Mouse (Mus musculus) embryonic facial prominence, embryonic 11.5 days (tissue): ENCODE results near the gene Bicc1. TPM values are rescaled to one million over a fixed set of nuclear protein-coding genes. Genes with fewer than 3 reads are reported as not detected.

Source experiments
- ATAC-seq: fragments of 200-750 bp; cut with Nextera tagmentation; replicated peaks from 2 replicates; pipeline ENCODE4 v1.8.0; 2017; ENCODE audit warnings: low read depth; ENCODE audit not compliant: insufficient number of reproducible peaks, low FRiP score, low TSS enrichment
- DNase-seq: peaks from one replicate; pipeline ENCODE4 v3.0.0-alpha.2; 2015; ENCODE audit warnings: low spot score
- H3K27ac ChIP-seq: fragments of 300-500 bp; sonication (generic); replicated peaks from 2 replicates; pipeline ENCODE4 v1.5.1; 2014; ENCODE audit warnings: mild to moderate bottlenecking, low read depth, low read length, control low read depth
- H3K27me3 ChIP-seq: fragments of 300-500 bp; sonication (generic); 2 replicates; pipeline ENCODE4 v1.6.1; 2014; ENCODE audit warnings: mild to moderate bottlenecking, low read length, moderate library complexity, mixed read lengths; ENCODE audit not compliant: control insufficient read depth, insufficient read depth
- H3K36me3 ChIP-seq: fragments of 300-500 bp; sonication (generic); replicated peaks from 2 replicates; pipeline ENCODE4 v1.6.1; 2014; ENCODE audit warnings: low read depth, mild to moderate bottlenecking, low read length, moderate library complexity, mixed read lengths; ENCODE audit not compliant: control insufficient read depth, insufficient read depth
- H3K4me1 ChIP-seq: fragments of 300-500 bp; sonication (generic); 2 replicates; pipeline ENCODE4 v1.6.1; 2014; ENCODE audit warnings: low read length, mixed read lengths; ENCODE audit not compliant: control insufficient read depth, insufficient read depth
- H3K4me2 ChIP-seq: fragments of 300-500 bp; sonication (generic); 2 replicates; pipeline ENCODE4 v1.6.1; 2014; ENCODE audit warnings: low read depth, mild to moderate bottlenecking, control low read depth, low read length, moderate library complexity
- H3K4me3 ChIP-seq: fragments of 300-500 bp; sonication (generic); 2 replicates; pipeline ENCODE4 v1.5.1; 2014; ENCODE audit warnings: low read depth, low read length, control low read depth
- H3K9ac ChIP-seq: fragments of 300-500 bp; sonication (generic); replicated peaks from 2 replicates; pipeline ENCODE4 v1.6.1; 2014; ENCODE audit warnings: mild to moderate bottlenecking, control low read depth, low read length
- H3K9me3 ChIP-seq: fragments of 300-500 bp; sonication (generic); replicated peaks from 2 replicates; pipeline ENCODE4 v1.6.1; 2016; ENCODE audit warnings: mild to moderate bottlenecking, low read length, inconsistent platforms, mixed read lengths; ENCODE audit not compliant: control insufficient read depth
- WGBS: fragments of 180-500 bp; shearing (Covaris S2); extraction: QIAGEN DNeasy Blood & Tissue Kit; methylation state at CpG from one replicate; pipeline ENCODE4 v1.1.7; 2014; 5-methylcytosine and 5-hydroxymethylcytosine counted together
- polyA plus RNA-seq: library from polyadenylated mRNA; unstranded; fragments of >200 nt; fragmentation: Nextera tagmentation; extraction: Ambion mirVana; gene quantifications from 2 replicates; pipeline ENCODE4 v1.2.1, GENCODE M21; 2014

Gene Bicc1
- polyA plus RNA-seq, 1 experiment from 2014 or later = 10.4 TPM

- 83% methylated on average over 13 of the region's 13 CpGs for WGBS
- no peaks in the 10 kb centered on the region for H3K27me3 ChIP-seq
- no peak overlapping the region for H3K9ac ChIP-seq
- no peak overlapping the region for H3K4me2 ChIP-seq
- H3K27ac ChIP-seq = no peak overlapping the region
- H3K4me1 ChIP-seq = no peaks in the 10 kb centered on the region
- ATAC-seq (no peak), DNase-seq (no peak)
- no peaks in the 10 kb centered on the region for H3K9me3 ChIP-seq
- no peaks in the 10 kb centered on the region for H3K36me3 ChIP-seq
- H3K4me3 ChIP-seq = no peak overlapping the region
Measured at GRCm38 (mm10) chr10:70919031-70919663, 240.4 kb downstream of the Bicc1 start.

GRCm38 (mm10) chr10:70916697-70917096 lies 242.8 kb downstream of the Bicc1 start:
- no peaks in the 10 kb centered on the region for H3K4me1 ChIP-seq
- no peak overlapping the region for H3K27ac ChIP-seq
- no peaks in the 10 kb centered on the region for H3K36me3 ChIP-seq
- ATAC-seq (no peak), DNase-seq (no peak)
- H3K4me2 ChIP-seq = no peak overlapping the region
- no peaks in the 10 kb centered on the region for H3K9me3 ChIP-seq
- H3K4me3 ChIP-seq = no peak overlapping the region
- H3K9ac ChIP-seq = no peak overlapping the region
- H3K27me3 ChIP-seq = no peaks in the 10 kb centered on the region
- 91% methylated on average over 6 of the region's 6 CpGs for WGBS

- Histone ChIP-seq H3K9me3 (no peaks in the 10 kb centered on the region), H3K27me3 (no peaks in the 10 kb centered on the region), H3K4me1 (no peaks in the 10 kb centered on the region), H3K27ac (no peak overlapping the region), H3K36me3 (no peaks in the 10 kb centered on the region), H3K4me2 (no peak overlapping the region), H3K4me3 (no peak overlapping the region), H3K9ac (no peak overlapping the region)
- DNase-seq (no peak), ATAC-seq (no peak)
- 87% methylated on average over 6 of the region's 6 CpGs for WGBS
Measured at GRCm38 (mm10) chr10:70915096-70915495, 244.4 kb downstream of the Bicc1 start.

GRCm38 (mm10) chr10:70903936-70904335 lies 255.6 kb downstream of the Bicc1 start:
- no peak for ATAC-seq
- no peak overlapping the region for H3K4me2 ChIP-seq
- H3K9me3 ChIP-seq = no peaks in the 10 kb centered on the region
- DNase-seq = no peak
- H3K9ac ChIP-seq = no peak overlapping the region
- H3K27me3 ChIP-seq = no peaks in the 10 kb centered on the region
- no peaks in the 10 kb centered on the region for H3K4me1 ChIP-seq
- H3K4me3 ChIP-seq = no peak overlapping the region
- no peaks in the 10 kb centered on the region for H3K36me3 ChIP-seq
- WGBS = 68% methylated on average over 7 of the region's 7 CpGs
- H3K27ac ChIP-seq = no peak overlapping the region

GRCm38 (mm10) chr10:70902751-70903485 lies 256.6 kb downstream of the Bicc1 start:
- WGBS = 63% methylated on average over 5 of the region's 5 CpGs

GRCm38 (mm10) chr10:70901193-70901875 lies 258.2 kb downstream of the Bicc1 start:
- 77% methylated on average over 11 of the region's 11 CpGs for WGBS
- ATAC-seq (no peak), DNase-seq (no peak)

More at GRCm38 (mm10) chr10:70902751-70903485, 256.6 kb downstream of the Bicc1 start:
- Histone ChIP-seq H3K27me3 (no peaks in the 10 kb centered on the region), H3K4me2 (no peak overlapping the region), H3K36me3 (no peaks in the 10 kb centered on the region), H3K27ac (no peak overlapping the region), H3K4me1 (no peaks in the 10 kb centered on the region), H3K4me3 (no peak overlapping the region), H3K9me3 (no peaks in the 10 kb centered on the region), H3K9ac (no peak overlapping the region)
- DNase-seq (no peak), ATAC-seq (no peak)

GRCm38 (mm10) chr10:70895891-70896290 lies 263.6 kb downstream of the Bicc1 start:
- H3K9me3 ChIP-seq = no peaks in the 10 kb centered on the region
- no peak overlapping the region for H3K9ac ChIP-seq
- H3K27ac ChIP-seq = no peak overlapping the region
- H3K4me3 ChIP-seq = no peak overlapping the region
- DNase-seq (no peak), ATAC-seq (no peak)
- no peaks in the 10 kb centered on the region for H3K27me3 ChIP-seq
- H3K4me1 ChIP-seq = no peaks in the 10 kb centered on the region
- no peak overlapping the region for H3K4me2 ChIP-seq
- no peaks in the 10 kb centered on the region for H3K36me3 ChIP-seq
- WGBS = 81% methylated on average over 8 of the region's 8 CpGs

More at GRCm38 (mm10) chr10:70901193-70901875, 258.2 kb downstream of the Bicc1 start:
- no peaks in the 10 kb centered on the region for H3K36me3 ChIP-seq
- H3K4me2 ChIP-seq = no peak overlapping the region
- H3K4me3 ChIP-seq = no peak overlapping the region
- H3K4me1 ChIP-seq = no peaks in the 10 kb centered on the region
- no peaks in the 10 kb centered on the region for H3K27me3 ChIP-seq
- H3K27ac ChIP-seq = no peak overlapping the region
- H3K9ac ChIP-seq = no peak overlapping the region
- no peaks in the 10 kb centered on the region for H3K9me3 ChIP-seq

- ATAC-seq = no peak
Measured at GRCm38 (mm10) chr10:70878046-70878445, 281.5 kb downstream of the Bicc1 start.

More at GRCm38 (mm10) chr10:70878046-70878445, 281.5 kb downstream of the Bicc1 start:
- Histone ChIP-seq H3K36me3 (no peaks in the 10 kb centered on the region), H3K4me3 (no peak overlapping the region), H3K27me3 (no peaks in the 10 kb centered on the region), H3K4me1 (no peaks in the 10 kb centered on the region), H3K9ac (no peak overlapping the region), H3K9me3 (no peaks in the 10 kb centered on the region), H3K4me2 (no peak overlapping the region), H3K27ac (no peak overlapping the region)
- 50% methylated on average over 1 of the region's 1 CpGs for WGBS
- no peak for DNase-seq
